Mouse (Mus musculus): ENCODE data around the gene Inpp4b.

Gene Inpp4b

DNA sequence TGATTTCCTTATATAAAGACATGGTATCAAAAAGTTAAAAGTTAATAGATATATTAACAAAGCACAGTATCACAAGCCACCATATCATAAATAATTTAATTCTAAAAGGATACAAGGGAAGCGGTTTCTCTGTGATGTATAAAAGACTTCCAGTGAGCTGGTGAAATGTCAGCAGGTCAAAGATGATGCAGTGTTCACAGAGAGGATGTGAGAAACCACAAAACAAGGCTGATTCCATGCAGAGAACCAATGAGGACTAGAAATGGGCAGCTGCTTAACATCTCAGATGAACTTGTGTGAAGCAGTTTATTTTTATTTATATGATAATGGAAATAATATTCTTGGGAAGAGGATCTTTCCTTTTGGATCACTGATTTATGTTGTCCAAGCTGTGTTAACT, 359.7 kb downstream of the Inpp4b start:
- DNase-seq (ENCODE audit: inconsistent age in 2 of 2, low spot score in 1 of 2): no peak

DNA sequence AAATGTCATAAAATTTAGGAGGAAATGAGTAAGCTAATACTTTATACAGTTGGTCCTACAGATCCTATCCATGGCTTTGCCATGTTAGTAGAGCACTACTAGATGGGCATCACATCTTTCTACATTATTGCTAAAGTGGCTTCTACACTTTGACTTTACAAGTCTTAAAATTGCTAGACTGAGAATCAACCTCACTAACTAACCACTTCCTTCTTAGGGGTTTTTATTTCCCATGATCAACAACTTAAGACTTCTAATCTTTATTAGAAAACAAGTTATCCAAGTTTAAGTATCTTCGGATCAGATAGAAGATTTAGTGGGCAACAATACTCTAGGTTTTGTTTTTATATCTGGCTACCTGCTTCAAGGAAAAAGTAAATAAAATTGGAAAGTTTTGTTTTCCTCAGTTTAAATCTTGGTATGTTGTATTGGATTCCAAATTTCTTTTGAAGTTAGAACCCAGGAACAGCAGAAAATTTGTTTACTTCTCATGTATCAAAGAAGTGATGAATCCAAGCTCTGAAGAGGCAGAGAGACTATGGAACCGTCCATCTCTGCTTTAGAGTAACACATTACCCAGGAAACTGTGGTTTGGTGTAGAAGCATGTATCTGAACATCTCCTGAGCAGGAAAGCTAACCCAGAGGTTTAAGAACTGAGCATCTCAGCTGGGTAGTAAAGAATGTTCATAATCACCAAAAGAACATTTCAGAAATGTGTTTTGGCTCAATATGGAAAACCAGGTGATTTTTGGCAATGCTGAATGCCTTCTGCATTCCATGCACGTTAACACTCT, 361.4 kb downstream of the Inpp4b start:
- no peak for DNase-seq (ENCODE audit: inconsistent age in 2 of 2, low spot score in 1 of 2)

DNA sequence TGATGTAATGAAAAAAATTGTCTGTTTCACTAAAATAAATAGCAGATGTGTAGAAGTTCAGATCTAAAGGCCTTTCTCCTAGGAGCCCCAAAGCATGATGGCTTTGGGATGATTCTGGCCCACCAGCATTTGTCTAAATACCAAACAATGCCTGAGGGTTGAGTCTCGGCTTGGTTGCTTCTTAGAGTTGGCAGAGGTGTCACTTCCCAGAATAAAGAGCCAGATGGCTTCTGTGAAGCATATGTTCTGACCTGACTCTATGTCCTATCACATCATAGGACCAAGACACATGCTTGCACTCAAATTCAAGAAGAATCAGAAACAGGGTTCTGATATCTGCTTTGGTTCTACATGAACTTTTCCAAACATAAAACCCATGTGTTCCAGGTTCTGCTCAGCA, 365.1 kb downstream of the Inpp4b start:
- DNase-seq (ENCODE audit: inconsistent age in 2 of 2, low spot score in 1 of 2): no peak

- DNase-seq (ENCODE audit: inconsistent age in 2 of 2, low spot score in 1 of 2): no peak
Measured at GRCm38 (mm10) chr8:81731332-81731731, 389.0 kb downstream of the Inpp4b start.

DNA sequence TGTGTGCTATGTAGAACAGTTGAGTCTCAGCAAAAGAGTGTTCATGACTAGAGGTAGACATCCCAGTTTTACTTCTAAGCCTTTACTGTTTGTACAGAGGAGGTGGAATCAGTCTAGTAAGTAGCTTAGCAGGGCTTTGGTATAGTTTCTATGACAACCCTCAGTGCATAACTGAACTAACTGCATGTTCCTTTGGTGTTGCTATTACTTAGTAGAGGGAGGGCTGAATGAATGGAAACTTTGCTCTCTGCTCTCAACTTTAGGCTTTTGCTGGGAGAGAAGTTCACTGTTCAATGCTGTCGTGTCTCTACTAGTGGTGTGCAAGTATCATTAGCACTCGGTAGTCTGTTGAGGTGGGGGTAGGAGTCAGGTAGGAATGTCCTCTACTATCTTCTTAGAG, 393.3 kb downstream of the Inpp4b start:
- no peak for DNase-seq (ENCODE audit: inconsistent age in 2 of 2, low spot score in 1 of 2)

- no peak for DNase-seq (ENCODE audit: inconsistent age in 2 of 2, low spot score in 1 of 2)
Measured at GRCm38 (mm10) chr8:81736103-81736502, 393.7 kb downstream of the Inpp4b start.

GRCm38 (mm10) chr8:81742588-81742987, 400.2 kb downstream of the Inpp4b start:
- no peak for DNase-seq (ENCODE audit: inconsistent age in 2 of 2, low spot score in 1 of 2)

- DNase-seq (ENCODE audit: inconsistent age in 2 of 2, low spot score in 1 of 2): no peak
Measured at GRCm38 (mm10) chr8:81743040-81743439, 400.7 kb downstream of the Inpp4b start.

GRCm38 (mm10) chr8:81745439-81745838, 403.1 kb downstream of the Inpp4b start:
- no peak for DNase-seq (ENCODE audit: inconsistent age in 2 of 2, low spot score in 1 of 2)

GRCm38 (mm10) chr8:81751159-81751558, 408.8 kb downstream of the Inpp4b start:
- no peak for DNase-seq (ENCODE audit: inconsistent age in 2 of 2, low spot score in 1 of 2)

GRCm38 (mm10) chr8:81756663-81757062, 414.3 kb downstream of the Inpp4b start:
- peak in 1 of 2 experiments; percentile 22 for DNase-seq (ENCODE audit: inconsistent age in 2 of 2, low spot score in 1 of 2)

- DNase-seq (ENCODE audit: inconsistent age in 2 of 2, low spot score in 1 of 2): no peak
Measured at GRCm38 (mm10) chr8:81757580-81758144, 415.3 kb downstream of the Inpp4b start.

DNA sequence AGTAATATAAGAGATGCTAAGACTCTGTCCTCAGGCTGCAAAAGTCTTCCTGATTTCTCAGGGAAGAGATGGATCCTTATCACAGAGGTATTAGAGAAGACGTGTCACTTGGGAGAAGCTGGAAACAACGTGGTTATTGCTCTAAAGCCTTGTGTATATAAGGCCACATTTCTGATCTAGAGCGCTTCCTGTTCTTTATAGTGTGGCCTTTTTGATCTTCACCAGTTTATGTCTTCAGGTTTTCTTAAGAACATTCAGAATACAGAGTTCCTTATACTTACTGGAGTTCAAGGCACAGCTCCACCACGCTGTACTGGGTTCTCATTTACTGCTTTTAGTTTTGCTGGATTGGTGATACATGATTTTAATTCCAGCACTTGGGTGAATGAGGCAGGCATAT, 419.1 kb downstream of the Inpp4b start:
- DNase-seq (ENCODE audit: inconsistent age in 2 of 2, low spot score in 1 of 2): no peak

GRCm38 (mm10) chr8:81766033-81766432, 423.7 kb downstream of the Inpp4b start:
- no peak for DNase-seq (ENCODE audit: inconsistent age in 2 of 2, low spot score in 1 of 2)

DNA sequence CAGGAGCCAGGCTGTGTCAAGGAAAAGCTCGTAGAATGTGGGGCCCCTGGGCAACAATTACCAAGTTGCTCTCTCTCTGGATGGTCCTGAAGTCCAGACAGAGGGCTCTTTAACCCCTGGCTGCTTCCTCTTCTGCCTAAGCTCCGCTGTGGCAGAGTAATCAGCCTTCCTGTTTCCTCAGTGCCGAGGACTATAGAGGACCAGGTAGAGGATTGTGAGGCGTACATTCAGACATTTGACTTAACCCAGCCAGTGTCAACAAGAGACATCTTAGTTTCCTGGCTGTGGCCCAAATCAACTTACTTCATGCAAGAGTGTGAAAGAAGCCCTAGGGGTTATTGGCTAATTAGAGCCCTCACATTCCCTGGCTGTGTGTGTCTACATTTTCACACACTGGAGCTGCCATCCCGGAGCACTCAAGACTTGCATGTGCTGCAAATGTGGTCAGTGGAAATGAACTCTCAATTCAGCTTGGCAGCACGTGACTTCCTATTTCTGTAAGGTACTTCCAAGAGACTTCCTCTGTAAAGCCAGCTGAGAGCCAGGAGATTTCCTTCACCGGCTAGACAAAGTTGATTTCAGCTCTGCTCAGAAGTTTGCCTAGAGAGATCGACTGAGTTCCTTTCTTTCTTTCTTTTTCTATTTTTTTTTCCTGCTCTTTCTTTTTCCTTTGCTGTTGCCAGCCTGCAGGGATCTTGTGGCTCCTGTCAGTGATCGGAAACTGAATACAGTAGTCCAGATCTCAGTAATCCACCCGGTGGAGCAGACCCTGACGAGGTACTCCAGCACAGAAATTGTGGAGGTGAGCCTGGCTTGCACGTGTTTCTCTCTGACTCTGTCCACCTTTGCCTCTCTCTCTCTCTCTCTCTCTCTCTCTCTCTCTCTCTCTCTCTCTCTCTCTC, 425.3 kb downstream of the Inpp4b start:
- DNase-seq (ENCODE audit: inconsistent age in 2 of 2, low spot score in 1 of 2): peak; percentile 18 to 72

GRCm38 (mm10) chr8:81768313-81768675, 425.9 kb downstream of the Inpp4b start:
- peak in 1 of 2 experiments; percentile 25 for DNase-seq (ENCODE audit: inconsistent age in 2 of 2, low spot score in 1 of 2)

- DNase-seq (ENCODE audit: inconsistent age in 2 of 2, low spot score in 1 of 2): peak in 1 of 2 experiments; percentile 24
Measured at GRCm38 (mm10) chr8:81768731-81769445, 426.5 kb downstream of the Inpp4b start.

DNA sequence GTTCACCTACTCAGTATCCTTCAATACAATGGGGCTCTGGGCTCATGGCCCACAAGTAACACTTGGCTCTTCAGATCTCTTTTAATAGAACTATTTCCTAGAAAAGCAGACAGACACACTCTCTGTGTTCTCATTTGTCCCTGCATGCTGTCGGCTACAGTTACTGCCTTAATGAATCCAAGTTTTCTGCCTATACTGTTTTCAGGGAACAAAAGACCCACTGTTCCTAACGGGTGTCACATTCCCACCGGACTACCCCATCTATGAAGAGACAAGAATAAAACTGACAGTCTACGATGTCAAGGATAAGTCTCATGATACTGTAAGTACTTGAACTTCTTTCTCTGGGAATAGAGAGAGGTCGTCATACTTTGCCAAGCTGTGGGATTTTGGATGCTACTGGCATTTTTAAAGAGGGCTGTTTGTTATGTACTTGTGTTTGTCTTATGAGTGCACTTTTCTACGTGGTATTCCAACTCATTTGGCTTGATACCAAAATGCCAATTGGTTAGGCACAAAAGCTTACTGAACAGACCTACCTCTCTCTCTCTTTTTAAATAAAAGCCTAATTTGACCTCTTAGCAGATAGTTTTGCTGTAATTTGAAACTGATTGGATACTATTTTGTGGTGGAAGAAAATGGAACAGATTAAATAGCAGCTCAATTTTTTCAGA, 428.4 kb downstream of the Inpp4b start:
- DNase-seq (ENCODE audit: inconsistent age in 2 of 2, low spot score in 1 of 2): no peak

- no peak for DNase-seq (ENCODE audit: inconsistent age in 2 of 2, low spot score in 1 of 2)
Measured at GRCm38 (mm10) chr8:81772855-81773254, 430.5 kb downstream of the Inpp4b start.

DNA sequence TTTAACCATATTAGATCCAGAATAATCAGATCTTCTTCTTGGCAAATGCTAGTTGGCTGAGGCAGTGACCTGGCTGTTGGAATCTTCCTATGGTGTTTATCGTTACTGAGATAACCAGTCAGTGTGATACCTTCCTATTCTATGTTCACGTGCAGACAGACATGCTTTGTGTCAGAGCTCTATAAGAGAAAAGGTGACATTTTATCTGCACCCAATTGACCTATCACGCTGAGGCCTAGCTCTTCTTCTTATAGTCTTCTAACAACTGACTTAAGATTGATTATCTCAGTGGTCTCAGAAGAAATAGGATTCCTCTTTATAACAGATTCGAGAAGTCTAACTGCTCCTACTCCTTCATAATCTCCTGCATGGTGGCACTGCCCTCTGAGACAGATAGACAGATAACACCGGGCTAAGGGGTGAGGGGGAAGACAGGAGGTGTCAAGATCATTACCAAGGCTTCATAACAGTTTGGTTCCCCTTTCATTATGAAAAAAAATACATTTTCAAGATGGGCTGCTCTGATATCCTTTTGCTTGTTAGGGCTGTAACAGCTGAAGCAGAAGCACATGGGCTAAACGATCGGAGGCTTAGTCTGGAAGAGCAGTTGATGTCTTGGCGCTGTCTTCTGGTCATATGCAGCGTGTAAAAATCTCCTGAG, 431.1 kb downstream of the Inpp4b start:
- no peak for DNase-seq (ENCODE audit: inconsistent age in 2 of 2, low spot score in 1 of 2)

All from adrenal gland, adult (tissue).